Mouse (Mus musculus) neural tube, embryonic 13.5 days (tissue): ENCODE results near the gene Tmem45a2. TPM values are rescaled to one million over a fixed set of nuclear protein-coding genes. Genes with fewer than 3 reads are reported as not detected.
"Not testable (repeated sequence)": the region's sequence is repeated elsewhere in the genome, so short reads cannot be mapped to it uniquely, and the experiment has no call there.

Source experiments
- ATAC-seq: fragments of 200-750 bp; cut with Nextera tagmentation; 2 replicates; pipeline ENCODE4 v1.8.0; 2017; ENCODE audit warnings: low read depth, mild to moderate bottlenecking, moderate TSS enrichment, moderate library complexity
- H3K27ac ChIP-seq: fragments of 300-500 bp; sonication (generic); replicated peaks from 2 replicates; pipeline ENCODE4 v1.5.1; 2015; ENCODE audit warnings: moderate library complexity, mild to moderate bottlenecking, inconsistent platforms
- H3K27me3 ChIP-seq: fragments of 300-500 bp; sonication (generic); 2 replicates; pipeline ENCODE4 v1.6.1; 2015; ENCODE audit warnings: mild to moderate bottlenecking, inconsistent platforms
- H3K36me3 ChIP-seq: fragments of 300-500 bp; sonication (generic); 2 replicates; pipeline ENCODE4 v1.6.1; 2015; ENCODE audit warnings: mild to moderate bottlenecking, inconsistent platforms
- H3K4me1 ChIP-seq: fragments of 300-500 bp; sonication (generic); replicated peaks from 2 replicates; pipeline ENCODE4 v1.6.1; 2015; ENCODE audit warnings: inconsistent platforms
- H3K4me2 ChIP-seq: fragments of 300-500 bp; sonication (generic); 2 replicates; pipeline ENCODE4 v1.6.1; 2015; ENCODE audit warnings: inconsistent platforms, mild to moderate bottlenecking, moderate library complexity
- H3K4me3 ChIP-seq: fragments of 300-500 bp; sonication (generic); 2 replicates; pipeline ENCODE4 v1.5.1; 2015; ENCODE audit warnings: mild to moderate bottlenecking, inconsistent platforms
- H3K9ac ChIP-seq: fragments of 300-500 bp; sonication (generic); 2 replicates; pipeline ENCODE4 v1.6.1; 2015; ENCODE audit warnings: moderate library complexity, mild to moderate bottlenecking, inconsistent platforms
- H3K9me3 ChIP-seq: fragments of 300-500 bp; sonication (generic); 2 replicates; pipeline ENCODE4 v1.6.1; 2016; ENCODE audit warnings: inconsistent platforms
- WGBS: fragments of 180-500 bp; shearing (Covaris S2); methylation state at CpG from one replicate; pipeline ENCODE4 v1.1.7; 2015; 5-methylcytosine and 5-hydroxymethylcytosine counted together
- polyA plus RNA-seq: library from polyadenylated mRNA; unstranded; fragments of >200 nt; fragmentation: Nextera tagmentation; extraction: Ambion mirVana; gene quantifications from 2 replicates; pipeline ENCODE4 v1.2.1, GENCODE M21; 2015

Gene Tmem45a2
- polyA plus RNA-seq, 1 experiment from 2014 or later, result 0.14 TPM

GRCm38 (mm10) chr16:57056995-57057394 is 14.2 kb downstream of the Tmem45a2 start:
- H3K9me3 ChIP-seq, result no peaks in the 10 kb centered on the region
- H3K27me3 ChIP-seq, result no peaks in the 10 kb centered on the region
- no peak overlapping the region for H3K4me2 ChIP-seq
- no peak overlapping the region for H3K27ac ChIP-seq
- 93% methylated on average over 4 of the region's 4 CpGs for WGBS
- no peak for ATAC-seq
- no peaks in the 10 kb centered on the region for H3K36me3 ChIP-seq
- H3K9ac ChIP-seq, result no peak overlapping the region
- no peak overlapping the region for H3K4me3 ChIP-seq
- H3K4me1 ChIP-seq, result no peaks in the 10 kb centered on the region

DNA sequence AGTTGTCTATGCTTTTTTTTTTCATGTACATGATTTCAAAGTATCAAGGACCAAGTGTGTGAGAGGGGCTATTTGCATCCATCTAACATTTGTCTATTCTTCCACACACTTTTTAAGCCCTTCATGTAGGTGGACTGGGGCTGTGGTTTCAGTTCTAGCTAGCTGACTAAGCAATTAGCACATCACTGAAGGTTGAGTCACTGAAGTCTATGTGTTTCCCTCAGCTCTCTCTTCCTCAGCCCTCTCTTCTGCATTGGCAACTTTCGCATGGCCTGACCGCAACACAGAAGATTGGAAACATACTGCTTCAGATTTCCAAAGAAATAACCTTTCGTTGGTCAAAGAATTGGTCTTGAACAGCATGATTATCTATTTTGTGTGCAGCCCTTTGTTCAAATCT is 21.2 kb downstream of the Tmem45a2 start:
- ATAC-seq, result no peak
- Histone ChIP-seq H3K4me3 (no peak overlapping the region), H3K27ac (no peak overlapping the region), H3K9me3 (no peaks in the 10 kb centered on the region), H3K4me2 (no peak overlapping the region), H3K4me1 (no peaks in the 10 kb centered on the region), H3K9ac (no peak overlapping the region), H3K36me3 (no peaks in the 10 kb centered on the region), H3K27me3 (no peaks in the 10 kb centered on the region)
- 90% methylated on average over 3 of the region's 3 CpGs for WGBS

DNA sequence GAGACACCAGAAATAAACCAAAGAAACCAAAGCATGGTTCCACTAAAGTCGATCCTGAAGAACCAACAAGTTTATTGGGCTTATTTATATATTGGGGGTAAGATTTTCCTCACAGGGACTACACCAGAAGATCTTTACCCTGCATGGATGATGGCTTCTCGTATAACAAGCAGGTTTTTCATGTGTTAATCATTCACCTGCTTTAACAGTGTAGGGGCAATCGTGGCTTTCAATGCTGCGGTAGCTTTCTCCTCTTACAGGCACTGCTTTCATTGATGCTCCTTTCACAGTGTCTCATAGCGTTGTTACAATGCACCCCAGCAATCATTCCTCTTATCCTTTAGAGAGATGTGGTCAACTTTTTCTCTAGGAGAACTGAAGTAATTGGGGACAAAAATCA is 32.6 kb downstream of the Tmem45a2 start:
- Histone ChIP-seq H3K4me2 (no peak overlapping the region), H3K4me3 (no peak overlapping the region), H3K9ac (no peak overlapping the region), H3K9me3 (no peaks in the 10 kb centered on the region), H3K27ac (no peak overlapping the region), H3K27me3 (no peaks in the 10 kb centered on the region), H3K4me1 (no peaks in the 10 kb centered on the region), H3K36me3 (no peaks in the 10 kb centered on the region)
- 17% methylated on average over 5 of the region's 5 CpGs for WGBS
- no peak for ATAC-seq

- no peaks in the 10 kb centered on the region for H3K9me3 ChIP-seq
- H3K4me2 ChIP-seq, result no peak overlapping the region
- WGBS, result 93% methylated on average over 5 of the region's 7 CpGs
- H3K9ac ChIP-seq, result no peak overlapping the region
- ATAC-seq, result no peak
- H3K27me3 ChIP-seq, result no peaks in the 10 kb centered on the region
- H3K36me3 ChIP-seq, result no peaks in the 10 kb centered on the region
- no peaks in the 10 kb centered on the region for H3K4me1 ChIP-seq
- H3K27ac ChIP-seq, result no peak overlapping the region
- no peak overlapping the region for H3K4me3 ChIP-seq
Observed at GRCm38 (mm10) chr16:57030150-57030885, 40.9 kb downstream of the Tmem45a2 start.

- not testable (repeated sequence) for H3K9me3 ChIP-seq, H3K4me3 ChIP-seq, H3K4me2 ChIP-seq, ATAC-seq, H3K36me3 ChIP-seq, H3K9ac ChIP-seq, H3K27me3 ChIP-seq, H3K4me1 ChIP-seq, H3K27ac ChIP-seq
- 91% methylated on average over 9 of the region's 9 CpGs for WGBS
Observed at GRCm38 (mm10) chr16:56998283-56998682, 72.9 kb downstream of the Tmem45a2 start.

Other genes with a start within 250 kb of the Tmem45a2 start
- gene Tmem45a, start 185.2 kb downstream of the Tmem45a2 start, polyA plus RNA-seq, result 5.1 and 9.9 TPM in 2 replicates
- gene Lnp1, start 143.3 kb downstream of the Tmem45a2 start, polyA plus RNA-seq, result not detected in 2 replicates
- gene Tomm70a, start 50.3 kb upstream of the Tmem45a2 start, polyA plus RNA-seq, result 58.9 and 59.7 TPM in 2 replicates
- gene Nit2, start 96.0 kb upstream of the Tmem45a2 start, polyA plus RNA-seq, result 46.8 and 47.0 TPM in 2 replicates
- gene Tbc1d23, start 160.1 kb upstream of the Tmem45a2 start, polyA plus RNA-seq, result 24.0 and 31.3 TPM in 2 replicates
- 0.22 and 0.41 TPM in 2 replicates for gene Tmem30c, start 221.5 kb upstream of the Tmem45a2 start, polyA plus RNA-seq